8 mouse cellular contexts compared by ENCODE assay signal in the genomic region with DNA sequence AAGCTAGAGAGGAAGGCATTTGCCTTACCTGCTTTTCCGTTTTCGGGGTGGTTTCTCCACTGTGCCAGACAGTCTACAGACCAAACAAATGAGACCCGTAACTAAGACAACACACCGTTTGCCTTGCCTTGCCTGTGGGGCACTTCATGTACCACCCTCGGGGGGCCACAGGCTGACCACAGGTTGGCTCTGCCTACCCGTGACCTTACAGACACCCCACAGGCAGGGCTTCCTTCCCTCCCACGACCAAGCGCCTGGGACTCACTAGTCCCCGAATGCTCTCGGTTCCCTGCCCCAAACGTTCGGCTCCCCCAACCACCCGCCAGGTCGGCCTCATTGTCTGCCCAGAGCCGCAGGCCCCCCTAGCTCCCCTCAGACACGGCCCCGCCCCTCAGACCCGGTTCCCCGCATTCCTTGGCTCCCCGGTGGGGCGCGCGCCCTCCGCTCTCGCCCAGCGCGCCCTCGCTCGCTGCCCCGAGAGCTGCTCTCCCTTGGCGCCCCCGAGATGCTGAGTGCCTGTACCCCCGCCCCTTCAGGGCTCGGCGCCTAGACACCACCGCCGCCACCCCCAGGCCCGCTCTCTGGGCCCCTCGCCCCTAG. TPM values are rescaled to one million over a fixed set of nuclear protein-coding genes. Genes with fewer than 3 reads are reported as not detected.
DNase-seq lines count a peak whose midpoint lies in the region; ATAC-seq and TF ChIP-seq lines count a peak whose summit lies in the region.

No protein-coding gene starts in this region.

- H3K36me3 ChIP-seq in heart, embryonic 15.5 days = 0 out of 2 replicates have a peak, but pooled peaks cover 3% of the 10 kb centered on the region
- H3K36me3 ChIP-seq in G1E (replicated peaks) (peaks cover 28% of the 10 kb centered on the region), macrophage (ENCODE audit: inconsistent target) (no peaks in the 10 kb centered on the region)
- 0 out of 2 replicates have a peak, but pooled peaks cover 19% of the 10 kb centered on the region for H3K36me3 ChIP-seq in embryonic facial prominence, embryonic 14.5 days (ENCODE audit: control insufficient read depth, insufficient read depth, low read length)
- H3K36me3 ChIP-seq in intestine, embryonic 15.5 days = no peaks in the 10 kb centered on the region
- H3K36me3 ChIP-seq in stomach, embryonic 14.5 days (ENCODE audit: control insufficient read depth, insufficient read depth, low read length) = peaks cover 3% of the 10 kb centered on the region; the same call in 1 of the 2 replicates

- under 1% methylated on average over 37 of the region's 39 CpGs for WGBS in heart, embryonic 15.5 days
- WGBS in embryonic facial prominence, embryonic 14.5 days = 0% methylated on average over 12 of the region's 39 CpGs
- under 1% methylated on average over 34 of the region's 39 CpGs for WGBS in intestine, embryonic 15.5 days
- under 1% methylated on average over 35 of the region's 39 CpGs for WGBS in macrophage (ENCODE audit: missing documents)
- under 1% methylated on average over 39 of the region's 39 CpGs for WGBS in stomach, embryonic 14.5 days

- intact Hi-C loops in heart, postnatal 25 days (cut with DNase I) = loop anchor here (5.0 kb wide), 1 partner anchor 123 kb away; a partner anchor contains a TSS

- TF ChIP-seq CTCF in G1E (IDR thresholded peaks at IDR 0.05; ENCODE audit: low read depth, low read length) = no peak

- peak overlapping the region; percentile 97 for H3K27ac ChIP-seq in heart, embryonic 15.5 days
- H3K27ac ChIP-seq in embryonic facial prominence, embryonic 14.5 days (replicated peaks; ENCODE audit: low read depth, low read length) = peak overlapping the region; percentile 94
- H3K27ac ChIP-seq in intestine, embryonic 15.5 days = peak overlapping the region; percentile 96
- H3K27ac ChIP-seq in macrophage = no peak overlapping the region
- peak overlapping the region; percentile 93 for H3K27ac ChIP-seq in stomach, embryonic 14.5 days (ENCODE audit: low read length)

- peak overlapping the region; percentile 100 for H3K4me3 ChIP-seq in heart, embryonic 15.5 days
- H3K4me3 ChIP-seq in G1E (ENCODE audit: low read depth, low read length) = peak overlapping the region; percentile 93
- H3K4me3 ChIP-seq in embryonic facial prominence, embryonic 14.5 days (ENCODE audit: low read depth, low read length) = peak overlapping the region; percentile 81
- H3K4me3 ChIP-seq in intestine, embryonic 15.5 days (replicated peaks) = peak overlapping the region; percentile 98
- H3K4me3 ChIP-seq in macrophage (ENCODE audit: inconsistent target) = peak overlapping the region; percentile 50
- H3K4me3 ChIP-seq in stomach, embryonic 14.5 days (ENCODE audit: low read depth, low read length) = peak overlapping the region; percentile 81

- peak overlapping the region; percentile 89 for H3K9ac ChIP-seq in heart, embryonic 15.5 days
- peak overlapping the region; percentile 89 for H3K9ac ChIP-seq in embryonic facial prominence, embryonic 14.5 days (ENCODE audit: low read depth, low read length)
- peak overlapping the region; percentile 93 for H3K9ac ChIP-seq in intestine, embryonic 15.5 days
- H3K9ac ChIP-seq in stomach, embryonic 14.5 days (replicated peaks; ENCODE audit: low read depth, low read length) = peak overlapping the region; percentile 54

- H3K27me3 ChIP-seq in heart, embryonic 15.5 days = no peaks in the 10 kb centered on the region
- H3K27me3 ChIP-seq in G1E (ENCODE audit: insufficient read depth, low read length) = no peaks in the 10 kb centered on the region
- no peaks in the 10 kb centered on the region for H3K27me3 ChIP-seq in embryonic facial prominence, embryonic 14.5 days (replicated peaks; ENCODE audit: control insufficient read depth, insufficient read depth, low read length)
- H3K27me3 ChIP-seq in intestine, embryonic 15.5 days (replicated peaks) = no peaks in the 10 kb centered on the region
- H3K27me3 ChIP-seq in stomach, embryonic 14.5 days (ENCODE audit: control insufficient read depth, insufficient read depth, low read length) = no peaks in the 10 kb centered on the region

- DNase-seq in heart, postnatal 25 days (ENCODE audit: low spot score) = no peak
- peak; percentile 72 for DNase-seq in G1E (ENCODE audit: low spot score)
- DNase-seq in embryonic facial prominence, embryonic 14.5 days (ENCODE audit: low spot score) = peak; percentile 78
- no peak for DNase-seq in gastrocnemius, adult 8-10 months (ENCODE audit: low spot score in 2 of 2)

- peaks cover 13% of the 10 kb centered on the region for H3K4me1 ChIP-seq in heart, embryonic 15.5 days (replicated peaks)
- H3K4me1 ChIP-seq in G1E (ENCODE audit: insufficient read depth, low read depth, low read length) = peaks cover 18% of the 10 kb centered on the region
- peaks cover 6% of the 10 kb centered on the region; the same call in 1 of the 2 replicates for H3K4me1 ChIP-seq in embryonic facial prominence, embryonic 14.5 days (ENCODE audit: control insufficient read depth, insufficient read depth, low read length)
- peaks cover 2% of the 10 kb centered on the region; the same call in 1 of the 2 replicates for H3K4me1 ChIP-seq in intestine, embryonic 15.5 days (replicated peaks)
- H3K4me1 ChIP-seq in stomach, embryonic 14.5 days (ENCODE audit: control insufficient read depth, insufficient read depth, low read length) = peaks cover 5% of the 10 kb centered on the region; the same call in 1 of the 2 replicates

- H3K4me2 ChIP-seq in heart, embryonic 15.5 days = peak overlapping the region; percentile 93
- peak overlapping the region; percentile 66 for H3K4me2 ChIP-seq in embryonic facial prominence, embryonic 14.5 days (ENCODE audit: low read depth, low read length)
- H3K4me2 ChIP-seq in intestine, embryonic 15.5 days (replicated peaks) = peak overlapping the region; percentile 77
- H3K4me2 ChIP-seq in stomach, embryonic 14.5 days (replicated peaks; ENCODE audit: low read depth, low read length) = peak overlapping the region; percentile 68

- no peaks in the 10 kb centered on the region for H3K9me3 ChIP-seq in heart, embryonic 15.5 days (replicated peaks)
- no peaks in the 10 kb centered on the region for H3K9me3 ChIP-seq in G1E (replicated peaks)
- H3K9me3 ChIP-seq in embryonic facial prominence, embryonic 14.5 days (ENCODE audit: control insufficient read depth, low read length) = no peaks in the 10 kb centered on the region
- H3K9me3 ChIP-seq in intestine, embryonic 15.5 days = no peaks in the 10 kb centered on the region
- no peaks in the 10 kb centered on the region for H3K9me3 ChIP-seq in stomach, embryonic 14.5 days (ENCODE audit: control insufficient read depth, low read depth, low read length)

- peak; percentile 80 for ATAC-seq in heart, embryonic 15.5 days (replicated peaks; ENCODE audit: insufficient number of reproducible peaks, insufficient read depth, low FRiP score, low read depth)
- ATAC-seq in G1E (ENCODE audit: extremely low read depth, insufficient number of reproducible peaks, low FRiP score, poor library complexity, severe bottlenecking) = no peak
- ATAC-seq in embryonic facial prominence, embryonic 14.5 days (ENCODE audit: low read depth) = peak; percentile 85
- peak; percentile 85 for ATAC-seq in intestine, embryonic 15.5 days
- peak; percentile 79 for ATAC-seq in stomach, embryonic 14.5 days (ENCODE audit: insufficient number of reproducible peaks, insufficient read depth, low FRiP score, low read depth)

- no peaks in the 10 kb centered on the region for H3K79me2 ChIP-seq in macrophage (ENCODE audit: inconsistent target)

RNA-seq across cellular contexts. Expression of a gene that starts 0.5 kb away (rescaled TPM):
- 5.3 and 6.5 TPM in 2 replicates for polyA plus RNA-seq in heart, embryonic 15.5 days (2015; fragmentation: Nextera tagmentation; extraction: Ambion mirVana)
- total RNA-seq in heart, postnatal 25 days (2021) = 1 to 10 TPM; 4.7 to 6.6 TPM
- total RNA-seq in G1E (2014; fragmentation: Nextera tagmentation) (28.6 and 31.7 TPM in 2 replicates), G1E (2017) (9.3 and 9.7 TPM in 2 replicates)
- polyA plus RNA-seq in G1E (2012) (35.4 and 38.6 TPM in 2 replicates), macrophage (2018) (1.6 to 2.6 TPM (median 2.2 TPM) in 3 replicates)
- polyA plus RNA-seq in embryonic facial prominence, embryonic 14.5 days (2014; fragmentation: Nextera tagmentation; extraction: Ambion mirVana) = 8.9 and 10.2 TPM in 2 replicates
- polyA plus RNA-seq in intestine, embryonic 15.5 days (2015; fragmentation: Nextera tagmentation; extraction: Ambion mirVana) = 6.2 and 6.7 TPM in 2 replicates
- total RNA-seq in macrophage (2018; cell fraction: chromatin; rRNA removed) = 10 to 100 TPM; 13.6 to 85.2 (median 40.6) TPM
- total RNA-seq in macrophage (2018; cell fraction: cytosol; rRNA removed) = 1 to 10 TPM in 25 of 26 experiments, under 1 TPM in 1; 0.99 to 5.3 (median 2.2) TPM
- 10 to 100 TPM in 19 of 26 experiments, 1 to 10 TPM in 7; 4.1 to 52.4 (median 17.5) TPM for total RNA-seq in macrophage (2018; cell fraction: nucleus; rRNA removed)
- polyA plus RNA-seq in stomach, embryonic 14.5 days (2014; fragmentation: Nextera tagmentation; extraction: Ambion mirVana) = 12.1 and 16.6 TPM in 2 replicates
- total RNA-seq in gastrocnemius, adult 8-10 months (2022) = 1 to 10 TPM; 2.3 to 3.4 (median 2.6) TPM

RNA-seq across cellular contexts. Expression of a gene that starts 36.2 kb away (rescaled TPM):
- 46.4 and 48.8 TPM in 2 replicates for polyA plus RNA-seq in heart, embryonic 15.5 days (2015; fragmentation: Nextera tagmentation; extraction: Ambion mirVana)
- 10 to 100 TPM; 55.8 to 62.0 TPM for total RNA-seq in heart, postnatal 25 days (2021)
- total RNA-seq in G1E (2014; fragmentation: Nextera tagmentation) = 167 and 204 TPM in 2 replicates
- 79.1 and 93.4 TPM in 2 replicates for total RNA-seq in G1E (2017)
- polyA plus RNA-seq in G1E (2012) = 2.1 and 3.8 TPM in 2 replicates
- 80.4 and 87.2 TPM in 2 replicates for polyA plus RNA-seq in embryonic facial prominence, embryonic 14.5 days (2014; fragmentation: Nextera tagmentation; extraction: Ambion mirVana)
- polyA plus RNA-seq in intestine, embryonic 15.5 days (2015; fragmentation: Nextera tagmentation; extraction: Ambion mirVana) = 67.1 and 75.5 TPM in 2 replicates
- total RNA-seq in macrophage (2018; cell fraction: chromatin; rRNA removed) = 10 to 100 TPM; 12.5 to 27.5 (median 16.9) TPM
- 10 to 100 TPM; 45.3 to 60.4 (median 54.3) TPM for total RNA-seq in macrophage (2018; cell fraction: cytosol; rRNA removed)
- 10 to 100 TPM; 15.6 to 48.7 (median 28.2) TPM for total RNA-seq in macrophage (2018; cell fraction: nucleus; rRNA removed)
- polyA plus RNA-seq in macrophage (2018) = 43.7 to 52.2 TPM (median 50.0 TPM) in 3 replicates
- polyA plus RNA-seq in stomach, embryonic 14.5 days (2014; fragmentation: Nextera tagmentation; extraction: Ambion mirVana) = 70.4 and 82.7 TPM in 2 replicates
- total RNA-seq in gastrocnemius, adult 8-10 months (2022) = 10 to 100 TPM; 56.6 to 65.1 (median 60.5) TPM

Comparison
In these comparisons a context has a peak if more than half of its experiments do, and no peak if none do; other contexts are left out.
1. H3K4me3 ChIP-seq: peak in every context shown above with its lines; median percentile 100 in heart, embryonic 15.5 days; 98 in intestine, embryonic 15.5 days; 93 in G1E; 81 in embryonic facial prominence, embryonic 14.5 days; 81 in stomach, embryonic 14.5 days; 50 in macrophage.
2. DNase-seq: peak in G1E (single experiment) and embryonic facial prominence, embryonic 14.5 days (single experiment); none in heart, postnatal 25 days (single experiment) and gastrocnemius, adult 8-10 months (0 of 2).
3. Peak in every context shown above with its lines, with median percentiles within 50 percentile points of each other: H3K4me2 ChIP-seq and H3K9ac ChIP-seq.